Mouse (Mus musculus) hindbrain, embryonic 14.5 days (tissue): ENCODE results near the gene Hmga1b. TPM values are rescaled to one million over a fixed set of nuclear protein-coding genes. Genes with fewer than 3 reads are reported as not detected.

Source experiments
- ATAC-seq: fragments of 200-750 bp; cut with Nextera tagmentation; 2 replicates; pipeline ENCODE4 v1.8.0; 2017; ENCODE audit warnings: moderate number of reproducible peaks, mild to moderate bottlenecking, moderate TSS enrichment, moderate library complexity; ENCODE audit not compliant: low FRiP score
- DNase-seq: peaks from one replicate; pipeline ENCODE4 v3.0.0-alpha.2; 2015; ENCODE audit warnings: low spot score
- H3K27ac ChIP-seq: fragments of 300-500 bp; sonication (generic); 2 replicates; pipeline ENCODE4 v1.5.1; 2014; ENCODE audit warnings: mild to moderate bottlenecking, moderate library complexity
- H3K27me3 ChIP-seq: fragments of 300-500 bp; sonication (generic); 2 replicates; pipeline ENCODE4 v1.6.1; 2014; ENCODE audit warnings: mild to moderate bottlenecking, low read length, mixed read lengths; ENCODE audit not compliant: control insufficient read depth, insufficient read depth
- H3K36me3 ChIP-seq: fragments of 300-500 bp; sonication (generic); replicated peaks from 2 replicates; pipeline ENCODE4 v1.6.1; 2014; ENCODE audit not compliant: control insufficient read depth, insufficient read depth
- H3K4me1 ChIP-seq: fragments of 300-500 bp; sonication (generic); replicated peaks from 2 replicates; pipeline ENCODE4 v1.6.1; 2014; ENCODE audit warnings: antibody characterized with exemption, low read length, mixed read lengths; ENCODE audit not compliant: control insufficient read depth, insufficient read depth
- H3K4me2 ChIP-seq: fragments of 300-500 bp; sonication (generic); replicated peaks from 2 replicates; pipeline ENCODE4 v1.6.1; 2014; ENCODE audit warnings: mild to moderate bottlenecking, moderate library complexity
- H3K4me3 ChIP-seq: fragments of 300-500 bp; sonication (generic); replicated peaks from 2 replicates; pipeline ENCODE4 v1.5.1; 2014; ENCODE audit warnings: mild to moderate bottlenecking, low read length
- H3K9ac ChIP-seq: fragments of 300-500 bp; sonication (generic); 2 replicates; pipeline ENCODE4 v1.6.1; 2014
- H3K9me3 ChIP-seq: fragments of 300-500 bp; sonication (generic); 2 replicates; pipeline ENCODE4 v1.6.1; 2016; ENCODE audit warnings: low read length; ENCODE audit not compliant: control insufficient read depth
- WGBS: fragments of 180-500 bp; shearing (Covaris S2); extraction: QIAGEN DNeasy Blood & Tissue Kit; methylation state at CpG from one replicate; pipeline ENCODE4 v1.1.7; 2014; 5-methylcytosine and 5-hydroxymethylcytosine counted together
- polyA plus RNA-seq: library from polyadenylated mRNA; unstranded; fragments of >200 nt; fragmentation: Nextera tagmentation; extraction: Ambion mirVana; gene quantifications from 2 replicates; pipeline ENCODE4 v1.2.1, GENCODE M21; 2014

Gene Hmga1b
- polyA plus RNA-seq, 1 experiment from 2014 or later = 2.2 TPM

GRCm38 (mm10) chr11:120805375-120806298 lies 43.0 kb downstream of the Hmga1b start:
- Histone ChIP-seq H3K4me3 (no peak overlapping the region), H3K9ac (no peak overlapping the region), H3K27me3 (no peaks in the 10 kb centered on the region), H3K4me2 (no peak overlapping the region), H3K36me3 (peaks cover 59% of the 10 kb centered on the region), H3K4me1 (no peaks in the 10 kb centered on the region), H3K9me3 (no peaks in the 10 kb centered on the region), H3K27ac (no peak overlapping the region)
- ATAC-seq (no peak), DNase-seq (no peak)
- WGBS = 85% methylated on average over 7 of the region's 7 CpGs

GRCm38 (mm10) chr11:120808010-120808409 lies 45.4 kb downstream of the Hmga1b start:
- 97% methylated on average over 12 of the region's 12 CpGs for WGBS
- no peak for ATAC-seq
- DNase-seq = no peak

GRCm38 (mm10) chr11:120812068-120812467 lies 49.5 kb downstream of the Hmga1b start:
- Histone ChIP-seq H3K4me3 (no peak overlapping the region), H3K27me3 (no peaks in the 10 kb centered on the region), H3K9ac (no peak overlapping the region), H3K36me3 (peaks cover 100% of the 10 kb centered on the region), H3K4me2 (no peak overlapping the region), H3K9me3 (no peaks in the 10 kb centered on the region), H3K27ac (no peak overlapping the region), H3K4me1 (no peaks in the 10 kb centered on the region)
- ATAC-seq (no peak), DNase-seq (no peak)
- WGBS = 96% methylated on average over 16 of the region's 16 CpGs

More at GRCm38 (mm10) chr11:120808010-120808409, 45.4 kb downstream of the Hmga1b start:
- H3K9me3 ChIP-seq = no peaks in the 10 kb centered on the region
- peaks cover 82% of the 10 kb centered on the region for H3K36me3 ChIP-seq
- no peak overlapping the region for H3K9ac ChIP-seq
- H3K4me2 ChIP-seq = no peak overlapping the region
- H3K4me3 ChIP-seq = no peak overlapping the region
- H3K4me1 ChIP-seq = no peaks in the 10 kb centered on the region
- no peak overlapping the region for H3K27ac ChIP-seq
- H3K27me3 ChIP-seq = no peaks in the 10 kb centered on the region

Other genes with a start within 250 kb of the Hmga1b start
- gene Gcgr, start 232.1 kb upstream of the Hmga1b start, polyA plus RNA-seq = 0.27 and 0.32 TPM in 2 replicates
- 248 and 261 TPM in 2 replicates for gene Mcrip1, start 213.1 kb upstream of the Hmga1b start, polyA plus RNA-seq
- gene Ppp1r27, start 211.7 kb upstream of the Hmga1b start, polyA plus RNA-seq = 0.29 TPM in 1 of 2 replicates, not detected in the other
- 295 and 326 TPM in 2 replicates for gene P4hb, start 189.5 kb upstream of the Hmga1b start, polyA plus RNA-seq
- 435 and 490 TPM in 2 replicates for gene Arhgdia, start 181.2 kb upstream of the Hmga1b start, polyA plus RNA-seq
- 237 and 252 TPM in 2 replicates for gene Alyref, start 164.4 kb upstream of the Hmga1b start, polyA plus RNA-seq
- gene Anapc11, start 164.4 kb upstream of the Hmga1b start, polyA plus RNA-seq = 227 and 229 TPM in 2 replicates
- 0.83 and 1.5 TPM in 2 replicates for gene Npb, start 154.3 kb upstream of the Hmga1b start, polyA plus RNA-seq
- gene Pcyt2, start 144.9 kb upstream of the Hmga1b start, polyA plus RNA-seq = 173 and 181 TPM in 2 replicates
- gene Sirt7, start 137.6 kb upstream of the Hmga1b start, polyA plus RNA-seq = 35.5 and 37.0 TPM in 2 replicates
- 35.4 and 37.8 TPM in 2 replicates for gene Mafg, start 129.2 kb upstream of the Hmga1b start, polyA plus RNA-seq
- 16.8 and 17.9 TPM in 2 replicates for gene Pycr1, start 119.0 kb upstream of the Hmga1b start, polyA plus RNA-seq
- 1.1 and 1.4 TPM in 2 replicates for gene Myadml2, start 114.6 kb upstream of the Hmga1b start, polyA plus RNA-seq
- gene Notum, start 101.6 kb upstream of the Hmga1b start, polyA plus RNA-seq = 2.2 and 3.5 TPM in 2 replicates
- gene Aspscr1, start 89.8 kb upstream of the Hmga1b start, polyA plus RNA-seq = 123 and 136 TPM in 2 replicates
- gene Cenpx, start 49.1 kb upstream of the Hmga1b start, polyA plus RNA-seq = 95.7 and 106 TPM in 2 replicates
- 52.7 and 56.5 TPM in 2 replicates for gene Lrrc45, start 48.9 kb upstream of the Hmga1b start, polyA plus RNA-seq
- 124 and 134 TPM in 2 replicates for gene Rac3, start 41.3 kb upstream of the Hmga1b start, polyA plus RNA-seq
- gene Dcxr, start 35.5 kb upstream of the Hmga1b start, polyA plus RNA-seq = 9.0 and 13.7 TPM in 2 replicates
- 0.64 and 0.90 TPM in 2 replicates for gene Cbr2, start 30.7 kb upstream of the Hmga1b start, polyA plus RNA-seq
- 86.1 and 87.0 TPM in 2 replicates for gene Rfng, start 21.4 kb downstream of the Hmga1b start, polyA plus RNA-seq
- 288 and 307 TPM in 2 replicates for gene Gps1, start 21.5 kb downstream of the Hmga1b start, polyA plus RNA-seq
- gene Dus1l, start 33.6 kb downstream of the Hmga1b start, polyA plus RNA-seq = 43.8 and 43.9 TPM in 2 replicates
- gene Fasn, start 61.8 kb downstream of the Hmga1b start, polyA plus RNA-seq = 119 and 135 TPM in 2 replicates
- 5.0 and 5.2 TPM in 2 replicates for gene Ccdc57, start 170.1 kb downstream of the Hmga1b start, polyA plus RNA-seq
- gene Slc16a3, start 185.7 kb downstream of the Hmga1b start, polyA plus RNA-seq = 4.2 and 4.4 TPM in 2 replicates
- gene Csnk1d, start 228.5 kb downstream of the Hmga1b start, polyA plus RNA-seq = 73.3 and 77.4 TPM in 2 replicates